Mouse (Mus musculus) forebrain, embryonic 15.5 days (tissue): Measurements from ENCODE around the gene Hormad1. TPM values are rescaled to one million over a fixed set of nuclear protein-coding genes. Genes with fewer than 3 reads are reported as not detected.
"Not testable (repeated sequence)": the region's sequence is repeated elsewhere in the genome, so short reads cannot be mapped to it uniquely, and the experiment has no call there.

Experiments
- ATAC-seq: fragments of 200-750 bp; cut with Nextera tagmentation; replicated peaks from 2 replicates; pipeline ENCODE4 v1.8.0; 2017; ENCODE audit warnings: mild to moderate bottlenecking, moderate TSS enrichment, moderate library complexity
- H3K27ac ChIP-seq: fragments of 300-500 bp; sonication (generic); replicated peaks from 2 replicates; pipeline ENCODE4 v1.5.1; 2015; ENCODE audit warnings: mild to moderate bottlenecking, inconsistent platforms
- H3K27me3 ChIP-seq: fragments of 300-500 bp; sonication (generic); 2 replicates; pipeline ENCODE4 v1.6.1; 2015; ENCODE audit warnings: inconsistent platforms
- H3K36me3 ChIP-seq: fragments of 300-500 bp; sonication (generic); 2 replicates; pipeline ENCODE4 v1.6.1; 2015; ENCODE audit warnings: mild to moderate bottlenecking, inconsistent platforms
- H3K4me1 ChIP-seq: fragments of 300-500 bp; sonication (generic); 2 replicates; pipeline ENCODE4 v1.6.1; 2015; ENCODE audit warnings: inconsistent platforms
- H3K4me2 ChIP-seq: fragments of 300-500 bp; sonication (generic); replicated peaks from 2 replicates; pipeline ENCODE4 v1.6.1; 2015; ENCODE audit warnings: mild to moderate bottlenecking, inconsistent platforms
- H3K4me3 ChIP-seq: fragments of 300-500 bp; sonication (generic); 2 replicates; pipeline ENCODE4 v1.5.1; 2015; ENCODE audit warnings: mild to moderate bottlenecking, inconsistent platforms
- H3K9ac ChIP-seq: fragments of 300-500 bp; sonication (generic); replicated peaks from 2 replicates; pipeline ENCODE4 v1.6.1; 2015; ENCODE audit warnings: mild to moderate bottlenecking, inconsistent platforms
- H3K9me3 ChIP-seq: fragments of 300-500 bp; sonication (generic); 2 replicates; pipeline ENCODE4 v1.6.1; 2016; ENCODE audit warnings: inconsistent platforms
- WGBS: fragments of 180-500 bp; shearing (Covaris S2); methylation state at CpG from one replicate; pipeline ENCODE4 v1.1.7; 2015; ENCODE audit warnings: mixed read lengths; 5-methylcytosine and 5-hydroxymethylcytosine counted together
- polyA plus RNA-seq: library from polyadenylated mRNA; unstranded; fragments of >200 nt; fragmentation: Nextera tagmentation; extraction: Ambion mirVana; gene quantifications from 2 replicates; pipeline ENCODE4 v1.2.1, GENCODE M21; 2015

Gene Hormad1
- polyA plus RNA-seq, 1 experiment from 2014 or later: not detected

DNA sequence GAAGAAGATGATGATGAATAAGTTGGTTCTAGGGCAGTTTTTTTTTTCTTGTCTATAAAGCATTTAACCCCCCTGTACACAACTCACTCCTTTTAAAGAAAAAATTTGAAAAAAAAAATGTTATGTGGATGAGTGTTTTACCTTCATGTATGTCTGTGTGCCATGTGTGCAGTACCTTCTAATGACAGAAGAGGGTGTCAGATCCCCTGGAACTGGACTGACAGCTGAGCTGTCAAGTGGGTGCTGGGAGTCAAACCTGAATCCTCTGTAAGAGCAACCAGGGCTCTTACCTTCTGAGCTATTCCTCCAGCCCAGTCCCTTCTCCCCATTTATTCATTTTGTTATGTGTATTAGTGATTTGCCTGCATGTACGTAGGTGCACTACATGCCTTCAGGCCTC is 28.5 kb upstream of the Hormad1 start:
- Histone ChIP-seq H3K4me2 (no peak overlapping the region), H3K9ac (no peak overlapping the region), H3K36me3 (no peaks in the 10 kb centered on the region), H3K4me1 (no peaks in the 10 kb centered on the region), H3K27ac (no peak overlapping the region), H3K9me3 (no peaks in the 10 kb centered on the region), H3K4me3 (no peak overlapping the region), H3K27me3 (no peaks in the 10 kb centered on the region)
- WGBS: 88% methylated on average over 1 of the region's 1 CpGs
- ATAC-seq: no peak

DNA sequence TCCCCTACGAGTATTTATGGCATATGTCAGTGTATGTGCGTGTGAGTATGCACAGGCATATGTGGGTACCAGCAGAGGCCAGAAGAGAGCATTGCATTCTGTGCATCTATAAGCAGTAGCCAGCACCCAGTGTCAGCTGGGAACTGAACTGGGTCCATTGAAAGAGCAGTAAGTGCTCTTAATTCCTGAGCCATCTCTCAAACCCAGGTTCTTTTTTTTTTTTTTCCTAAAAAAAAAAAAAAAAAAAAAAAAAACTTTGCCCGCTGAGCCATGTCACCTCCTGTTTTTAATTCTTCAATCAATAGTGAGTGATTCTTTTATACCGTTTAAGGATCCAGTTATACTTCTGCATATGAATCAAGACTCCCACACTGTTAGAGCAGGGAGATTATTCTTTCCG is 26.1 kb upstream of the Hormad1 start:
- Histone ChIP-seq H3K4me3 (no peak overlapping the region), H3K9ac (no peak overlapping the region), H3K36me3 (no peaks in the 10 kb centered on the region), H3K4me1 (no peaks in the 10 kb centered on the region), H3K27ac (no peak overlapping the region), H3K9me3 (no peaks in the 10 kb centered on the region), H3K4me2 (no peak overlapping the region), H3K27me3 (no peaks in the 10 kb centered on the region)
- WGBS: 88% methylated on average over 5 of the region's 5 CpGs
- ATAC-seq: no peak

DNA sequence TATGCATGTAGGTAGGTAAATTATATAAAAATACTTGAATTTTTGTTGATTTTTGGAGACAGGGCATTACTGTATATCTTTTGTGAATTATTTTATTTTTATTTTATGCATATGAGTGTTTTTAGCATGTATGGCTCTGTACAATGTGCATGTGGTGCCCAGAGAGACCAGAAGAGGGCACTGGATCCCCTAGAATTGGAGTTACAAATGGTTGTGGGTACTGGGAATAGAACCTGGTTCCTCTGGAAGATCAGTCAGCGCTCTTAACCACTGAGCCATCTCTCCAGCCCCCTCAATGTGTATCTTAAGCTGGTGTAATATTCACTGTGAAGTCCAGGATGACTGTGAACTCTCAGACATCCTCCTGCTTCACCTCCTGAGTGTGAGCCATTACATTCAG is 24.6 kb upstream of the Hormad1 start:
- Histone ChIP-seq H3K4me2 (no peak overlapping the region), H3K27me3 (no peaks in the 10 kb centered on the region), H3K36me3 (no peaks in the 10 kb centered on the region), H3K9ac (no peak overlapping the region), H3K4me1 (no peaks in the 10 kb centered on the region), H3K4me3 (no peak overlapping the region), H3K27ac (no peak overlapping the region), H3K9me3 (no peaks in the 10 kb centered on the region)
- 91% methylated on average over 1 of the region's 1 CpGs for WGBS
- no peak for ATAC-seq

DNA sequence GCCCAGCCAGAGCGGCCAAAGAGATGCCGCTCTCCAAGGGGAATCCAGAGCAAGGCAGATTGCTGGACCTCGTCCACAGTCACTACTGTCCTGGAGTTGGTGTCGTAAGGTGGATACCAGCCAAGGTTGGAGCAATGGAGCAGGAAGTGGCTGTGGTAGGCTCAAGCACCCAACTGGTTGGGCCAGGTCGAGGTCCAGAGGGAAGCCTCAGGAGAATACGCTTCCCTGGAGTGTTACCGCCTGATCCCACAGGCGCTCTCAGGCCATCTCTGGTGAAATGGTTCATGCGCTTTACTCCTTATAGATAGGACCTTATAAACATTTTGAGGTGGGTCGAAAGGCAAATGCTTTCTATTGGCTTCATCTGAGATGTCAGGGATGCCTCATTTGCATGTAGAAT is 20.5 kb upstream of the Hormad1 start:
- Histone ChIP-seq H3K4me3 (no peak overlapping the region), H3K27ac (no peak overlapping the region), H3K36me3 (no peaks in the 10 kb centered on the region), H3K9ac (no peak overlapping the region), H3K27me3 (no peaks in the 10 kb centered on the region), H3K4me1 (no peaks in the 10 kb centered on the region), H3K9me3 (no peaks in the 10 kb centered on the region), H3K4me2 (no peak overlapping the region)
- no peak for ATAC-seq
- WGBS: 94% methylated on average over 10 of the region's 10 CpGs

DNA sequence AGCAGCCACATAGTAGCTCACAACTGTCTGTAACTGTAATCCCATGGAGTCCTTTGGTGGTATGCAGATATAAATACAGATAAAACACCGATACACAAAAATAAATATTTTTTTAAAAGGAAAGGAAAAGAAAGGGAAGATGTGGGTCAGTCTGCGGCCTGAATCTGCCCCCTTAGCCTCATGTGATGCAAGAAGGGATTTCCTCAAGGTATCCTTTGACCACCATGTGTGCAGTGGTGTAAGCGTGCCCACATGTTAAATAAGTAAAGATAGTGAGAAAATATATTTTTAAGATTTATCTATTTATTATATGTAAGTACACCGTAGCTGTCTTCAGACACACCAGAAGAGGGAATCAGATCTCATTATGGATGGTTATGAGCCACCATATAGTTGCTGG is 19.6 kb upstream of the Hormad1 start:
- Histone ChIP-seq H3K27ac (no peak overlapping the region), H3K4me1 (no peaks in the 10 kb centered on the region), H3K27me3 (no peaks in the 10 kb centered on the region), H3K36me3 (no peaks in the 10 kb centered on the region), H3K9me3 (no peaks in the 10 kb centered on the region), H3K4me3 (no peak overlapping the region), H3K9ac (no peak overlapping the region), H3K4me2 (no peak overlapping the region)
- 96% methylated on average over 4 of the region's 4 CpGs for WGBS
- ATAC-seq: no peak

DNA sequence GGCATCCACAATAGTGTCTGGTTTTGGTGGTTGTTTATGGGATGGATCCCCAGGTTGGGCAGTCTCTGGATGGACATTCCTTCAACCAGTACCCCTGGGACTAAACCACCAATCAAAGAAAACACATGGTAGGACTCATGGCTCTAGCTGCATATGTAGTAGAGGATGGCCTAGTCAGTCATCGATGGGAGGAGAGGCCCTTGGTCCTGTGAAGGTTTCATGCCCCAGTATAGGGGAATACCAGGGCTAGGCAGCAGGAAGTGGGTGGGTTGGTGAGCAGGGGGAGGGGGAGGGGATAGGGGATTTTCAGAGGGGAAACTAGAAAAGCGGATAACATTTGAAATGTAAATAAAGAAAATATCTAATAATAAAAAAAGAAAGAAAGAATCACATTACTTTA is 18.3 kb upstream of the Hormad1 start:
- H3K9ac ChIP-seq: not testable (repeated sequence)
- WGBS: 95% methylated on average over 2 of the region's 2 CpGs

DNA sequence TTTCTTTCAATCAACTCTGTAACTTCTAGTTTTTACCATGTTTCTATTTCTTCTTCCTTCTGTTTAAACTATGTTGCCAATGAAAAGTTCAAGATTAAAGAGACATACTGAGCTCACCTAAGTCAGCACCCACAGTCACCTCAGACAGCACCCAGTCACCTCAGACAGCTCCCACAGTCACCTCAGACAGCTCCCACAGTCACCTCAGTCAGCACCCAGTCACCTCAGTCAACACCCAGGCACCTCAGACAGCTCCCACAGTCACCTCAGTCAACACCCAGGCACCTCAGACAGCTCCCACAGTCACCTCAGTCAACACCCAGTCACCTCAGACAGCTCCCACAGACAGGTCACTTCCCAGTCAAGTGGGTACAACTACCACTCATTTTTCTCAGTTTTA is 17.3 kb upstream of the Hormad1 start:
- Histone ChIP-seq H3K4me1 (no peaks in the 10 kb centered on the region), H3K4me2 (no peak overlapping the region), H3K9ac (no peak overlapping the region), H3K27ac (no peak overlapping the region), H3K36me3 (no peaks in the 10 kb centered on the region), H3K9me3 (no peaks in the 10 kb centered on the region), H3K27me3 (no peaks in the 10 kb centered on the region), H3K4me3 (no peak overlapping the region)
- no peak for ATAC-seq

More for the DNA sequence above, 18.3 kb upstream of the Hormad1 start:
- H3K4me2 ChIP-seq, H3K4me3 ChIP-seq, H3K27ac ChIP-seq, H3K4me1 ChIP-seq, ATAC-seq, H3K9me3 ChIP-seq, H3K36me3 ChIP-seq, H3K27me3 ChIP-seq: not testable (repeated sequence)

DNA sequence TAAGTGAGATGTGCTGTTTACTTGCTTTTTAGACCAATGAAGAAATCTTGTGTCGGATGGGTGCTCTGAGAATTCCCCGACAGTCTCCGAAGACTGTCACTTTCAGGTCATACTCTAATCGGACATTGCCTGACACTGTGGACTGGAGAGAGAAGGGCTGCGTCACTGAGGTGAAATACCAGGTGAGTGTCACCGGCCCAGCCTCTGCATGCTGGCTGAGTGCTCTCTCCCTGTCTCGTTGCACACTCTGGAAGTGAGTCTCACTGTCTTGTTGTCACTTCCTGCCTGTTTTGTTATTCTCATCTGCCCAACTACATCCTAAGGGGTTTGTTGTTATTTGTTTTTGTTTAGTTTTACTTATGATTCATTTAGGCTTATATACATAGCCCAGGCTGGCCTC is 16.5 kb upstream of the Hormad1 start:
- Histone ChIP-seq H3K27ac (no peak overlapping the region), H3K4me1 (no peaks in the 10 kb centered on the region), H3K36me3 (no peaks in the 10 kb centered on the region), H3K9ac (no peak overlapping the region), H3K9me3 (no peaks in the 10 kb centered on the region), H3K4me3 (no peak overlapping the region), H3K27me3 (no peaks in the 10 kb centered on the region), H3K4me2 (no peak overlapping the region)
- WGBS: 75% methylated on average over 7 of the region's 7 CpGs
- ATAC-seq: no peak

DNA sequence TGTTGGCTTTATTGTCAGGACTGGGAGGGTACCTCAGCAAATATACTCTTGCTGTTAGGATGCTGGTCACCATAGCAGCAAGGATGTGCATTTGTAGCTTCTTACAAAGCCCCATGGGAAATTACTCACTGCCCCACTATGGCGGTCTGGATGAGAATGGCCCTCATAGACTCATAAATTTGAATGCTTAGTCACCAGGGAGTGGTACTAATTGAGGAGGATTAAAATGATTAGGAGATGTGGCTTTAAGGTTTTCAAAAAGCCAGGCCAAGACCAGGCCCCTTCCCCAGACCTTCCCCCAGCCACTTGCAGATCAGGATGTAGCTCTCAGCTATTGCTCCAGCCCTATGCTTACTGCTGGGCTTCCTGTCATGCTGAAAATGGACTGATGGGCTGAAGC is 9.3 kb upstream of the Hormad1 start:
- no peaks in the 10 kb centered on the region for H3K27me3 ChIP-seq
- no peak overlapping the region for H3K9ac ChIP-seq
- no peak overlapping the region for H3K4me3 ChIP-seq
- no peak for ATAC-seq
- H3K4me1 ChIP-seq: no peaks in the 10 kb centered on the region
- no peaks in the 10 kb centered on the region for H3K36me3 ChIP-seq
- WGBS: 44% methylated on average over 1 of the region's 1 CpGs
- H3K27ac ChIP-seq: no peak overlapping the region
- no peaks in the 10 kb centered on the region for H3K9me3 ChIP-seq
- H3K4me2 ChIP-seq: no peak overlapping the region

DNA sequence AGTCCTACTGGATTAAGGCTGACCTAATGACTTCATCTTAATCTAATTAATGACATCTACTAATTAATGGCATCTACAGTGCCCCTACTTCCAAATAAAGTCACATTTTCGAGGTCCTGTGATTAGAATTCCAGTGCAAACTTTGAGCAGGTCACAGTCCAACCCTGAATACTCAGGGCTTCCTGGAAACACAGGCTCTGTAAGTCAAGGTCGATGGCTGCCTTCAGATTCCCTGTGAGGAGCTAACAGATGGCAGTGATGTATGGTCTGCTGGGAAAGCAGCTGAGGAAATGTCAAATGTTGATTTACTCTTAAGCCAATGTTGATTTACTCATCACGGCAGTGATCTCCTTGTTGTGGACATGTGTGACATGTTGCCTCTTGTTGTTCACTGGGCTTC is 5.5 kb upstream of the Hormad1 start:
- no peak for ATAC-seq
- H3K27me3 ChIP-seq: no peaks in the 10 kb centered on the region
- no peaks in the 10 kb centered on the region for H3K4me1 ChIP-seq
- H3K36me3 ChIP-seq: no peaks in the 10 kb centered on the region
- 68% methylated on average over 3 of the region's 3 CpGs for WGBS
- no peak overlapping the region for H3K4me3 ChIP-seq
- no peak overlapping the region for H3K9ac ChIP-seq
- H3K9me3 ChIP-seq: no peaks in the 10 kb centered on the region
- H3K4me2 ChIP-seq: no peak overlapping the region
- no peak overlapping the region for H3K27ac ChIP-seq

DNA sequence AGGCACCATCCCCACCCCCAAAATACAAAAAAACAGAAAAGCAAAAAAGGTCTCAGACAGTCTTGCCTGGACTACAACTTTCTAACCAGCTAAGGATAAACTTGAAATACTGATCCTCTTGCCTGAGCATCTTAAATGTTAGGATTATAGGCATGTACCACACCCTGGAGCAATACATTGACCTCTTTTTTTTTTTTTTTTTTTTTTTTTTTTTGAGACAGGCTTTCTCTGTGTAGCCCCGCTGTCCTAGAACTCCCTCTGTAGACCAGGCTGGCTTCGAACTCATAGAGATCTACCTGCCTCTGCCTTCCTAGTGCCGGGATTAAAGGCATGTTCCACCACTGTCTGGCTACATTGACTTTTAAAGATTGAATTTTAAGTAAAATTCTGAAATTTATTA is 1.3 kb downstream of the Hormad1 start:
- Histone ChIP-seq H3K27ac (no peak overlapping the region), H3K4me3 (no peak overlapping the region), H3K4me1 (no peaks in the 10 kb centered on the region), H3K9me3 (no peaks in the 10 kb centered on the region), H3K36me3 (no peaks in the 10 kb centered on the region), H3K9ac (no peak overlapping the region), H3K4me2 (no peak overlapping the region), H3K27me3 (no peaks in the 10 kb centered on the region)
- ATAC-seq: no peak
- 97% methylated on average over 3 of the region's 3 CpGs for WGBS

DNA sequence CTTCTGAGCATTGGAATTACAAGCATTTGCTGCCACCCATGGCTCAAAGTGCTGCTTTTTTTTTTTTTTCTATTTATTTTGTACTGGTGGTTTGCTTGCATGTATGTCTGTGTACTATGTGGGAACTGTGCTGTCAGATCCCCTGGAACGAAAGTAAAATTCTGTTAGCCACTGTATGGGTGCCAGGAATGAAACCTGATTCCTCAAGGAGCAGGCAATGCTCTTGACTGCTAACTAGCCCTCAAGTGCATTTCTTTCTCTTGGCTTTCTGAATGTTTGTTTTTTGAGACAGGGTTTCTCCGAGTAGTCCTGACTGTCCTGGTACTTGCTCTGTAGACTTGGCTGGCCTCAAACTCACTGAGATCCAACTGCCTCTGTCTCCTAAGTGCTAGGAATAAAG is 2.3 kb downstream of the Hormad1 start:
- Histone ChIP-seq H3K9ac (no peak overlapping the region), H3K27me3 (no peaks in the 10 kb centered on the region), H3K36me3 (no peaks in the 10 kb centered on the region), H3K4me3 (no peak overlapping the region), H3K9me3 (no peaks in the 10 kb centered on the region), H3K4me2 (no peak overlapping the region), H3K27ac (no peak overlapping the region), H3K4me1 (no peaks in the 10 kb centered on the region)
- WGBS: 68% methylated on average over 2 of the region's 2 CpGs
- no peak for ATAC-seq

DNA sequence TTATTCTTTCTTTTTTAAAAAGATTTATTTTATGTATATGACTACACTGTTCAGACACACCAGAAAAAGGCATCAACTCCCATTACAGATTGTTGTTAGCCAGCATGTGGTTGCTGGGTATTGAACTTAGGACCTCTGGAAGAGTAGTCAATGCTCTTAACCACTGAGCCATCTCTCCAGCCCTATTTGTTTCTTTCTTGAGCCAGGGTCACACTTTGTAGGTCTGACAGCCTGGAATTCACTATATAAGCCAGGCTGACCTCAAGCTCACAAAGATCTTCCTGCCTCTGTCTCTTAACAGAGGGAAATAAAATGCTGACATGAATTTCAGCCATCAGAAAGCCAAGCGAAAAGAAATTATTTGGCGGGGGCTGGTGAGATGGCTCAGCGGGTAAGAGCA is 10.1 kb downstream of the Hormad1 start:
- no peaks in the 10 kb centered on the region for H3K9me3 ChIP-seq
- no peak overlapping the region for H3K4me3 ChIP-seq
- no peak for ATAC-seq
- H3K36me3 ChIP-seq: no peaks in the 10 kb centered on the region
- H3K27me3 ChIP-seq: no peaks in the 10 kb centered on the region
- no peak overlapping the region for H3K9ac ChIP-seq
- no peaks in the 10 kb centered on the region for H3K4me1 ChIP-seq
- H3K4me2 ChIP-seq: no peak overlapping the region
- 93% methylated on average over 3 of the region's 3 CpGs for WGBS
- no peak overlapping the region for H3K27ac ChIP-seq
